Comparison of ENCODE assay signal across 10 mouse cellular contexts in genomic region chr4:134288397-134289256, GRCm38 (mm10). TPM values are rescaled to one million over a fixed set of nuclear protein-coding genes. Genes with fewer than 3 reads are reported as not detected.
DNase-seq lines count a peak whose midpoint lies in the region; ATAC-seq and TF ChIP-seq lines count a peak whose summit lies in the region.
"Had no signal": no experiment of that assay in that cellular context is flagged by ENCODE, and none has a peak within 500 bp of the region (broad histone marks: within the 10 kb centered on the region; RNA-seq: fewer than 3 reads in every experiment).

No protein-coding gene starts in this region.

- H3K4me1 ChIP-seq in heart, adult 2 months (ENCODE audit: control insufficient read depth, insufficient read depth, low read length) = peaks cover 4% of the 10 kb centered on the region
- peaks cover 22% of the 10 kb centered on the region for H3K4me1 ChIP-seq in bone marrow macrophage, adult 2 months (ENCODE audit: control insufficient read depth, insufficient read depth, low read length)
- peaks cover 37% of the 10 kb centered on the region for H3K4me1 ChIP-seq in heart, postnatal 0 days (ENCODE audit: control insufficient read depth, insufficient read depth)

- no peak for TF ChIP-seq EP300 in heart, adult 2 months (IDR thresholded peaks at IDR 0.05; ENCODE audit: insufficient read depth, low read depth, low read length)
- TF ChIP-seq EP300 in heart, postnatal 0 days (IDR thresholded peaks at IDR 0.05; ENCODE audit: low read depth) = no peak

- H3K9ac ChIP-seq in heart, adult 2 months (ENCODE audit: low read depth, low read length) = peak overlapping the region; percentile 35
- peak overlapping the region; percentile 86; the same call in 1 of the 2 replicates for H3K9ac ChIP-seq in heart, postnatal 0 days (replicated peaks; ENCODE audit: low read depth, low read length)

- H3K27ac ChIP-seq in heart, adult 2 months = peak overlapping the region; percentile 94
- H3K27ac ChIP-seq in bone marrow macrophage, adult 2 months (ENCODE audit: insufficient read depth, low read depth, low read length) = peak overlapping the region; percentile 79
- peak overlapping the region; percentile 96 for H3K27ac ChIP-seq in heart, postnatal 0 days (ENCODE audit: low read depth)
- H3K27ac ChIP-seq in macrophage = peak overlapping the region; percentile 62

- no peaks in the 10 kb centered on the region for H3K9me3 ChIP-seq in heart, postnatal 0 days (replicated peaks; ENCODE audit: control insufficient read depth, low read length)

- 34% methylated on average over 11 of the region's 11 CpGs for WGBS in heart, adult 2 months
- 33% methylated on average over 11 of the region's 11 CpGs for WGBS in heart, postnatal 0 days
- WGBS in macrophage (ENCODE audit: missing documents) = 27% methylated on average over 11 of the region's 11 CpGs

- H3K27me3 ChIP-seq in heart, adult 2 months (ENCODE audit: control insufficient read depth, insufficient read depth, low read length) = no peaks in the 10 kb centered on the region
- H3K27me3 ChIP-seq in heart, postnatal 0 days (ENCODE audit: control insufficient read depth, insufficient read depth, low read length) = no peaks in the 10 kb centered on the region
- H3K27me3 ChIP-seq: Patski had no signal

- no peak for TF ChIP-seq CTCF in heart, adult 2 months (IDR thresholded peaks at IDR 0.05)
- no peak for TF ChIP-seq CTCF in bone marrow macrophage, adult 2 months (IDR thresholded peaks at IDR 0.05; ENCODE audit: low read depth, low read length)
- TF ChIP-seq CTCF in heart, postnatal 0 days (IDR thresholded peaks at IDR 0.05; ENCODE audit: low read depth) = no peak

- H3K36me3 ChIP-seq in heart, adult 2 months (ENCODE audit: control insufficient read depth, insufficient read depth, low read length) = no peaks in the 10 kb centered on the region
- peaks cover 7% of the 10 kb centered on the region for H3K36me3 ChIP-seq in heart, postnatal 0 days (replicated peaks; ENCODE audit: control insufficient read depth, insufficient read depth, low read length)
- H3K36me3 ChIP-seq in macrophage (ENCODE audit: inconsistent target) = peaks cover 6% of the 10 kb centered on the region; the same call in 1 of the 2 replicates

- intact Hi-C loops in heart, adult 2 months (cut with DNase I) = loop anchor here (10.0 kb wide), 1 partner anchor 636 kb away; the partner anchor contains the start of gene Rsrp1
- intact Hi-C loops in left cerebral cortex, postnatal 25 days (cut with DNase I) = loop anchor here (10.0 kb wide), 1 partner anchor 196 kb away; no protein-coding TSS in a partner anchor

- ATAC-seq in heart, postnatal 0 days (ENCODE audit: insufficient read depth, low read depth) = no peak

- H3K4me2 ChIP-seq in heart, postnatal 0 days (ENCODE audit: low read depth, low read length) = peak overlapping the region; percentile 83

- H3K79me2 ChIP-seq in heart, adult 2 months (replicated peaks; ENCODE audit: control insufficient read depth, insufficient read depth, low read length) = no peaks in the 10 kb centered on the region
- peaks cover 29% of the 10 kb centered on the region for H3K79me2 ChIP-seq in macrophage (ENCODE audit: inconsistent target)

- no peak overlapping the region; the same call in 1 of the 2 replicates for H3K4me3 ChIP-seq in heart, adult 2 months
- H3K4me3 ChIP-seq in bone marrow macrophage, adult 2 months (ENCODE audit: insufficient read depth, low read length) = peak overlapping the region; percentile 74
- peak overlapping the region; percentile 91 for H3K4me3 ChIP-seq in heart, postnatal 0 days (ENCODE audit: low read depth, low read length)
- peak overlapping the region; percentile 62 for H3K4me3 ChIP-seq in macrophage (ENCODE audit: inconsistent target)

- no peak for TF ChIP-seq POLR2A in heart, adult 2 months (IDR thresholded peaks at IDR 0.05; ENCODE audit: insufficient read depth, low read depth, low read length)
- no peak for TF ChIP-seq POLR2A in bone marrow macrophage, adult 2 months (IDR thresholded peaks at IDR 0.05; ENCODE audit: borderline replicate concordance, low read depth, low read length)

- DNase-seq in heart, adult 2 months = no peak
- DNase-seq in heart, postnatal 4 days = no peak
- no peak for DNase-seq in heart, postnatal 0 days (ENCODE audit: low spot score)
- DNase-seq in retina, postnatal 1 day = no peak
- DNase-seq in natural killer cell, adult 2 months (ENCODE audit: low spot score in 2 of 2) = no peak
- DNase-seq in left cerebral cortex, postnatal 25 days (ENCODE audit: low spot score in 2 of 2) = no peak

RNA-seq across cellular contexts. Expression of gene Pdik1l, which starts 0.9 kb away (rescaled TPM):
- 1 to 10 TPM; 5.3 to 7.6 TPM for total RNA-seq in heart, adult 2 months (2021)
- polyA plus RNA-seq in heart, adult 2 months (2012; rRNA removed) = 1.00 and 4.0 TPM in 2 replicates
- total RNA-seq in heart, postnatal 4 days (2021) = 10 to 100 TPM; 11.8 to 12.2 TPM
- 12.2 and 15.2 TPM in 2 replicates for polyA plus RNA-seq in bone marrow macrophage, adult 2 months (2012; ENCODE audit: insufficient read depth, insufficient read length, missing spikeins)
- total RNA-seq in heart, postnatal 0 days (2014; rRNA removed; ENCODE audit: low replicate concordance) = 6.6 and 31.0 TPM in 2 replicates
- polyA plus RNA-seq in heart, postnatal 0 days (2015; fragmentation: Nextera tagmentation; extraction: Ambion mirVana) = 7.7 and 9.4 TPM in 2 replicates
- total RNA-seq in macrophage (2018; cell fraction: chromatin; rRNA removed) = 10 to 100 TPM in 17 of 26 experiments, 1 to 10 TPM in 9; 1.8 to 58.6 (median 14.4) TPM
- total RNA-seq in macrophage (2018; cell fraction: cytosol; rRNA removed) = 10 to 100 TPM in 13 of 26 experiments, 1 to 10 TPM in 13; 3.0 to 13.2 (median 9.7) TPM
- total RNA-seq in macrophage (2018; cell fraction: nucleus; rRNA removed) = 10 to 100 TPM in 13 of 26 experiments, 1 to 10 TPM in 13; 2.6 to 30.8 (median 9.6) TPM
- 8.8 to 8.9 TPM (median 8.9 TPM) in 3 replicates for polyA plus RNA-seq in macrophage (2018)
- 10 to 100 TPM; 18.6 to 19.8 TPM for total RNA-seq in left cerebral cortex, postnatal 25 days (2021)

RNA-seq across cellular contexts. Expression of gene Trim63, which starts 26.3 kb away (rescaled TPM):
- 100 to 1,000 TPM; 209 to 210 TPM for total RNA-seq in heart, adult 2 months (2021)
- 142 and 215 TPM in 2 replicates for polyA plus RNA-seq in heart, adult 2 months (2012; rRNA removed)
- 100 to 1,000 TPM; 199 to 226 TPM for total RNA-seq in heart, postnatal 4 days (2021)
- not detected in 2 replicates for polyA plus RNA-seq in bone marrow macrophage, adult 2 months (2012; ENCODE audit: insufficient read depth, insufficient read length, missing spikeins)
- 168 and 170 TPM in 2 replicates for total RNA-seq in heart, postnatal 0 days (2014; rRNA removed; ENCODE audit: low replicate concordance)
- polyA plus RNA-seq in heart, postnatal 0 days (2015; fragmentation: Nextera tagmentation; extraction: Ambion mirVana) = 248 and 281 TPM in 2 replicates
- not detected for total RNA-seq in macrophage (2018; cell fraction: chromatin; rRNA removed)
- total RNA-seq in macrophage (2018; cell fraction: cytosol; rRNA removed) = not detected
- not detected for total RNA-seq in macrophage (2018; cell fraction: nucleus; rRNA removed)
- not detected in 3 replicates for polyA plus RNA-seq in macrophage (2018)
- total RNA-seq in left cerebral cortex, postnatal 25 days (2021) = under 1 TPM; 0.32 to 0.39 TPM

RNA-seq across cellular contexts. Expression of gene Grrp1, which starts 34.7 kb away (rescaled TPM):
- total RNA-seq in heart, adult 2 months (2021) = 1 to 10 TPM; 5.2 to 5.7 TPM
- polyA plus RNA-seq in heart, adult 2 months (2012; rRNA removed) = 10.0 and 11.0 TPM in 2 replicates
- 10 to 100 TPM in 1 of 2 experiments, 1 to 10 TPM in 1; 8.9 to 10.3 TPM for total RNA-seq in heart, postnatal 4 days (2021)
- not detected in 2 replicates for polyA plus RNA-seq in bone marrow macrophage, adult 2 months (2012; ENCODE audit: insufficient read depth, insufficient read length, missing spikeins)
- 18.4 and 26.1 TPM in 2 replicates for total RNA-seq in heart, postnatal 0 days (2014; rRNA removed; ENCODE audit: low replicate concordance)
- polyA plus RNA-seq in heart, postnatal 0 days (2015; fragmentation: Nextera tagmentation; extraction: Ambion mirVana) = 6.0 and 6.5 TPM in 2 replicates
- under 1 TPM in 1 of 26 experiments, not detected in 25; 0.84 TPM for total RNA-seq in macrophage (2018; cell fraction: chromatin; rRNA removed)
- total RNA-seq in macrophage (2018; cell fraction: cytosol; rRNA removed) = not detected
- total RNA-seq in macrophage (2018; cell fraction: nucleus; rRNA removed) = not detected
- polyA plus RNA-seq in macrophage (2018) = not detected in 3 replicates
- 1 to 10 TPM; 4.0 TPM for total RNA-seq in left cerebral cortex, postnatal 25 days (2021)
- polyA plus RNA-seq: Patski had no signal

RNA-seq across cellular contexts. Expression of gene Gm30191, which starts 41.9 kb away (rescaled TPM):
- not detected for total RNA-seq in heart, adult 2 months (2021)
- polyA plus RNA-seq in heart, adult 2 months (2012; rRNA removed) = not detected in 2 replicates
- total RNA-seq in heart, postnatal 4 days (2021) = not detected
- not detected in 2 replicates for polyA plus RNA-seq in bone marrow macrophage, adult 2 months (2012; ENCODE audit: insufficient read depth, insufficient read length, missing spikeins)
- total RNA-seq in heart, postnatal 0 days (2014; rRNA removed; ENCODE audit: low replicate concordance) = not detected in 2 replicates
- polyA plus RNA-seq in heart, postnatal 0 days (2015; fragmentation: Nextera tagmentation; extraction: Ambion mirVana) = not detected in 2 replicates
- not detected for total RNA-seq in macrophage (2018; cell fraction: chromatin; rRNA removed)
- total RNA-seq in macrophage (2018; cell fraction: cytosol; rRNA removed) = not detected
- total RNA-seq in macrophage (2018; cell fraction: nucleus; rRNA removed) = not detected
- not detected in 3 replicates for polyA plus RNA-seq in macrophage (2018)
- total RNA-seq in left cerebral cortex, postnatal 25 days (2021) = not detected
- polyA plus RNA-seq: large intestine, adult 2 months; Patski had no signal

RNA-seq across cellular contexts. Expression of gene Zfp593, which starts 43.2 kb away (rescaled TPM):
- 1 to 10 TPM; 3.3 to 4.3 TPM for total RNA-seq in heart, adult 2 months (2021)
- polyA plus RNA-seq in heart, adult 2 months (2012; rRNA removed) = 2.8 and 2.9 TPM in 2 replicates
- 1 to 10 TPM; 5.8 TPM for total RNA-seq in heart, postnatal 4 days (2021)
- polyA plus RNA-seq in bone marrow macrophage, adult 2 months (2012; ENCODE audit: insufficient read depth, insufficient read length, missing spikeins) = 3.9 and 5.3 TPM in 2 replicates
- total RNA-seq in heart, postnatal 0 days (2014; rRNA removed; ENCODE audit: low replicate concordance) = 4.0 and 4.2 TPM in 2 replicates
- polyA plus RNA-seq in heart, postnatal 0 days (2015; fragmentation: Nextera tagmentation; extraction: Ambion mirVana) = 5.4 and 6.0 TPM in 2 replicates
- 1 to 10 TPM; 1.1 to 6.3 (median 3.9) TPM for total RNA-seq in macrophage (2018; cell fraction: chromatin; rRNA removed)
- total RNA-seq in macrophage (2018; cell fraction: cytosol; rRNA removed) = 1 to 10 TPM; 4.3 to 7.7 (median 5.8) TPM
- 10 to 100 TPM in 1 of 26 experiments, 1 to 10 TPM in 25; 2.2 to 11.7 (median 4.4) TPM for total RNA-seq in macrophage (2018; cell fraction: nucleus; rRNA removed)
- 3.8 to 10.0 TPM (median 4.8 TPM) in 3 replicates for polyA plus RNA-seq in macrophage (2018)
- total RNA-seq in left cerebral cortex, postnatal 25 days (2021) = 10 to 100 TPM; 10.3 to 10.5 TPM

Comparison
In these comparisons a context has a peak if more than half of its experiments do, and no peak if none do; other contexts are left out.
1. RNA of gene Trim63, which starts 26.3 kb away (total RNA-seq): 199 to 226 TPM in heart, postnatal 4 days, 209 to 210 TPM in heart, adult 2 months and 168 to 170 TPM in heart, postnatal 0 days; 0.32 to 0.39 TPM in left cerebral cortex, postnatal 25 days; every median in the first group is over 100 times any median in the second.
2. Peak in every context shown above with its lines, with median percentiles within 50 percentile points of each other: H3K27ac ChIP-seq.